Mouse (Mus musculus) lung, postnatal 0 days (tissue): ENCODE results near the gene Hoxa7.

Experiments
- CTCF ChIP-seq: IDR thresholded peaks from 2 replicates; pipeline ENCODE4 v1.5.1; 2016; ENCODE audit warnings: antibody characterized with exemption, mild to moderate bottlenecking
- EP300 ChIP-seq: IDR thresholded peaks from 2 replicates; pipeline ENCODE4 v1.6.1; 2016; ENCODE audit warnings: antibody characterized with exemption, mild to moderate bottlenecking, control low read depth

DNA sequence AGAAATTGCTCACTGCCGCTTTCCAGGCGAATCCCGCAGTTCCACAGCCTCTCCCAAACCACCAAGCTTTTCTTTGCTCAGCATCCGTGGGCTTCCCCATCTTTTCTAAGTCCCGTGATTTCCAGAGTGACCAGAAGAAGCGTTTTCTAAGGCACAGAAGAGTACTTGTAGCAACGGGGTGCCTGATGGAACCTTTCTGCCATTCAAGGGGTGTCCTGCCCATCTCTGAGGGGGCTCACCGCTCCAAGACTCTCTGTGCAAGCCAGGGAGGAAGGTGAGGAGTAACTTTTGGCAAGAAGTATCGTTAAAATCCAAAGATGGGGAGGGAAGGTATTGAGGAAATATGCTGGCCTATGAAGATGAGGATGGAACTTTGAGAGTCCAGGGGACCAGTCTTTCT, 43.8 kb downstream of the Hoxa7 start:
- TF ChIP-seq CTCF (no peak), EP300 (no peak)
